Mouse (Mus musculus): ENCODE data around the gene Olfr573-ps1.

The Olfr573-ps1 gene

DNA sequence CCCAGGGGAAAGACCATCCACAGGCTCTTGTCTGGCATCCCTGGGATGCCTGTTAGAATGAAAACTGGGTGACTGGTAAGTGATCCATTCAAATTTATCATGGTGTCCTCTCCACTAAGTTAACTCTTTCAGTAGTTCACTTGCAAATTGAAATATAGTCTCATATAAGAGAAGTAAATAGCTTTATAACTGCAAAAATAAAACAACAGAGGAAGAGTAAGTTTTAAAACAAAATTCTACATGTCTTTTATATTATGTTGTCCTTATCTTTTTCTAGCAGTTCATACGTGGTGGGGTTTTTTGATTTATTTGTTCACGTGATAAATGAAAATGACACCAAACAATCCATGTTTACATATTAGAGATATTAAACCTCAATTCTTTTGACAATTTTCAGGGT is at the start of gene Olfr573-ps1:
Gene Olfr573-ps1 (minus strand): TSS at position 101 of the 400 bp plus-strand sequence.
- in situ Hi-C loops (cut with MboI; ENCODE audit: unreplicated experiment in 2 of 2): no loop called here

DNA sequence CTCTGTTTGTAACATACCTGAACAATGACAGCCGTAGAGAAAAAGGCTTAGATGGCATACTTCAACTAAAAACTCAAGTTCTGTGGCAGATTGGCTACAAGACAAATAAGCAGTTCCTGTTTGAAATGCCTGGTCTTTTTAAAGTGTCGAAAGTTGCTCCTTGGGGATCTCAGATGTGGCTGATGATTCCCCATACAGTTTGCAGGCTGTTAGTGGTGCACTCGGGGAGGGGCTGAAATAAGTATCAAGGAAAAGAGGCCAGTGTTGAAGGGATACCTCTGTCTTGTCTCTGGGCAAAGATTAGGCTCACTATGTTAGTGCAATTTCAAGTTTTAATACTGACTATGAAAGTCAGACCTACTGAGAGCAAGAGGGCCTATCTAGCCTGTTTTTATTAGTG is 46.8 kb upstream of the Olfr573-ps1 start, which contains the start of gene Olfr578:
Gene Olfr578 (minus strand): TSS at position 101 of the 400 bp plus-strand sequence.
- in situ Hi-C loops (cut with MboI; ENCODE audit: unreplicated experiment in 2 of 2): no loop called here

DNA sequence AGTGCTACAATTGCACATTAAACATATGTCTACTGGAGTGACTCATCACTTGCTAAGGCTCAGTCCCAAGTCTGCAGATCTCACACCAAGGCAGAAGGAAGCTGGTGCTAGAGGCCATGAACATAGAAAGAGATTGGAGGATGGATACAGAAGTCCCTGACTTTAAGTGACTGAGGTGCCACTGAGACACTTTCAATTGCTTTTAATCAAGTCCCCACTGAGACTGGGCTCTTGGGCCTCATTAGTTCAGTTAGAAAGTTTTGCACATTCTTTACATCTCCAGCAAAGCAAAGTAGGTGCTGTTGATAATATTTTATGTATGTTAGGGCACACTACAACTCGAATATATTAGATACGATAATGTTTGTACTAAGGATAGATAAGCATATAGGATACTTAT is 33.5 kb upstream of the Olfr573-ps1 start, which contains the start of gene Olfr577:
Gene Olfr577 (minus strand): TSS at position 101 of the 400 bp plus-strand sequence.
- in situ Hi-C loops (cut with MboI; ENCODE audit: unreplicated experiment in 2 of 2): no loop called here

DNA sequence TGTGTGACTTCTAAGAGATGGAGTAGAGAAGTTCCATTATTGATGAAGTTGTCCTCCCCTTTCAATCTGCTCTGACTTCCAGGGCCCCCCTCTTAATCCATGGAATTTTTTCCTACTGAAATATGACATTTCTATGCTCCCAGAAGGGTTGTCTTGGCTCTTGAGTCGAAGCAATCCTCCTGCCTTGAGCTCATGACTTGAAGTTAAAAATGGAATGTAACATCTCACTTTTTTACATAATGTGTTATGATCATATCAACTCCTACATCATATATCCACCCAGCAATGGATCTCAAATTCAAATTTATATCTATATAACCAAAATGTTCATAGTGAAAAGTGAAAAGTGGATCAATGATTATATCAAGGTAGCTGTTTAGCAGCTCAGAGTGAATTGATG is 32.0 kb upstream of the Olfr573-ps1 start:
- in situ Hi-C loops (cut with MboI; ENCODE audit: unreplicated experiment in 2 of 2): no loop called here

DNA sequence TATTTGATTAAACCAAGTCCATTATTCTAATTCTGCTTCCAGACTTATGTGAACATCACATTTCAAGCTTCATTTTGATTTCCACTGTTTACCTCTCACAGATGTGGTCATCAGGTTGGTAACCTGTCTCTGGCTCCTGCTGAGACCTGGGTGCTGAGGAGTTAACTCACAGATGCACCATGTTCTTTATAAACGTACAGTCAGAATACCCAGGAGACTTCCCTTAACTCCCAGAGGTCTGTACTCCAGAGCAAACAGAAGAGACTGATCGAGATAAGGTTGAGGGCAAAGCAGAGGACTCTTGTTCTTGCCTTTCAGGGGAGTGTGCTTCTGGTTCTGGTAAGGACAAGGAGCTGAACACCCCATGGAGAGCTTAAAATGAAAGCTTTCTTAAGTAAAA is 20.0 kb upstream of the Olfr573-ps1 start, which contains the start of gene Olfr576:
Gene Olfr576 (plus strand): TSS at position 301 of the 400 bp plus-strand sequence.
- in situ Hi-C loops (cut with MboI; ENCODE audit: unreplicated experiment in 2 of 2): no loop called here

DNA sequence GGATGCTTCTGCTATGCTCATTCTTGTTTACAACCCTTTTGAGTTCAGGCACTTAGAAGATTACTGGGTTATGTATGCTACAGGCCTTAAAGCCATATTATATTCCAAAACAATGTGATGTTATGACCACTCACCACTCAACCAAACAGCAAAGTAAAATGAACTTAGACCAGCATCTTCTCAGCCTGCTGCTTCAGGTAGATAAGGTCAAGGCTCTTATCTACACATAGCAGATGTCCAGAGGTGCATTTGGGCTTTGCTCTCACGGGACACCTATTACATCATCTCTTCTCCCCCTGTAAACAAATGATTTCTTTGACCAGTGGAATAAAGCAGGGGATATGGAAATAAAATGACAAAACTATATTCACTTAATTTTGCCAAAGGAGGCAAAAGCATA is 16.2 kb upstream of the Olfr573-ps1 start, which contains the start of gene Olfr575:
Gene Olfr575 (minus strand): TSS at position 183 of the 400 bp plus-strand sequence.
- in situ Hi-C loops (cut with MboI; ENCODE audit: unreplicated experiment in 2 of 2): no loop called here

DNA sequence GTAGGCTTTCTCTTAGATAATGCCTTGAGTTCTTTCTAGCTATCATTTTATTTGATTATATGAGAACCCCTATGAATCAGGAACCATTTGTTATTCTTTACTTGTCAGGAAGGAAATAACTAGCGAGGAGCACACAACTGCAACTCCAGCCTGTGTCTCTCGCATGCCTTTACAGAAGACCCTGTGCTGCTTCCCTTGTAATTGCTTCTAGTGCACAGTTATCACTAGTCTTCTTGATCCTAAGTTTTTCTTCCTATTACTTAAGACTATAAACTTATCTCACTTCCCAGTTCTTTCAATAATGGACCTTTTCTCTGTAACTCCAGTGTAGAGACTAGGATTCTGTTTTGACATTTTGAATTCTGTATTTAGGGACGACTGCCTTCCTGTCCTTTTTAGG is 15.8 kb upstream of the Olfr573-ps1 start:
- in situ Hi-C loops (cut with MboI; ENCODE audit: unreplicated experiment in 2 of 2): no loop called here

DNA sequence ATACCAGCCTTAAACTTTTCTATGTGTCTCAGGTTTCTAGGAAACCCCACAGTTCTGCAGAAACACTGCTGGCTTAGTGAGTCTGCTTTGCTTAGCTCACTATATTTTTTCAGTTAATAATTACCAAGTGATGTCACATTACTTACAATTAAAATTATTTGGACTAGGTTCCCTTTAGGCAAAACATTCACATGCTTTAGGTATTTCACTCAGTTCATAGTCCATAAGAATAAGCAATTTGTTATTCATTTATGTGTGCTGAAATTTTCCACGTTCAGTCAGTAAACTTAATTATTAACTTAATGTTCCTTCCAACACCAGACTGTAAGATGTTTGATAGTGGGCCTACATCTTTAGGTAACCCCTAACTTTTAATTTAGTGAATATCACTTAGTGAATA is 8.4 kb upstream of the Olfr573-ps1 start:
- in situ Hi-C loops (cut with MboI; ENCODE audit: unreplicated experiment in 2 of 2): no loop called here

DNA sequence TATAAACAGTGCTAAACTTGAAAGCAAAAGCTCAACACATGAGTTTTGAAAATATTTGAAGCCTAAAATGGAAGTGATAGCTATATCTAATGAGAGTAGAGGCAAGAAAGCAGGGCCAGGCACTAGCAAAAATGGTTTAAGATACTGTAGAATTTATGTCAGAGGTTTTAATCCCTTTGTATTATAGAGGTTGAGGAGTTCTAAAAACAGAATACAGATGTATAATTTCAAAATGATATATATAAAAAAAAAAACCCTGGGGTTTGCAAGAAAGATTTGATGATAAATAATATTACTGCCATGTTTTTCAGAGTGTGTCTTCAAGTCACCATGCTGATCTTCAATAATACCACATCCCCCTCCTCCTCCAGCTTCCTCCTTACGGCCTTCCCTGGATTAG is 5.8 kb upstream of the Olfr573-ps1 start, which contains the start of gene Olfr574:
Gene Olfr574 (plus strand): TSS at position 301 of the 400 bp plus-strand sequence.
- in situ Hi-C loops (cut with MboI; ENCODE audit: unreplicated experiment in 2 of 2): no loop called here

DNA sequence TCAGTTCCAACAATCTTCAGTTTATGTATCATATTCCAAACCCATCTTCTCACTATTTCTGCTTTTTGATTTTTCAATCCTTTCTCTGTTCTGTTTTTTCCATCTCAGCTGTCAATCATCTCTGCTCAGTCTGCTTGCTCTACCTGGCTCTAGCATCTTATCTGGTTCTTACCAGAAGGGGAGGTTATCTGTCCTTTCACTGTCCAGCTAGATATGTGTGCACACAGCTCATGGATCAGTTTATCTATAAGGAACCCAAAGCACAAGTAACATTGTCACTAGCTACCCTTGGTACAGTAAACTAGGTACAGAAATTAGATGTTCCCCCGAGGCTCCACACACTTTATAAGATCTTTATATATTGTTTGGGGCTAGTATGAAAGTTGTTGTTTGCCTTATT is 1.0 kb upstream of the Olfr573-ps1 start:
- in situ Hi-C loops (cut with MboI; ENCODE audit: unreplicated experiment in 2 of 2): no loop called here

DNA sequence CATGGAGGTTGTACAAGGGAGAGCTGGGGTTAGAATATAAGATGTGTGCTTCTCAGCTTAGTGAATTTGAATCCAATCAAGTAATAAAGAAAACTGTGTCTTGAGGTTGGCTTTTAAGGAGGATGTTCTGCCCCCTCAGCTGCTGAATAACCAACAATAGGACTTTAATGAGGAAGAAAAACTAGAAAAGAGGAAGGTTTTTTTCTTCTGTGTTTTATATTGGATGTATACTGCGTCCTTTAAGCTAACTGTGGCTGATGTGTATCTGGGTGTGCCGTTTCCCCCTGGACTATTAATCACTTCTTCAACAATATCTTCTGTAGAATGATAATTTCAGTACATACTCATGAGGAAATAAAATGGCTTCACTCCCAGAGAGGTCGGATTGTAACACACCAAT is 15.3 kb downstream of the Olfr573-ps1 start:
- in situ Hi-C loops (cut with MboI; ENCODE audit: unreplicated experiment in 2 of 2): no loop called here

DNA sequence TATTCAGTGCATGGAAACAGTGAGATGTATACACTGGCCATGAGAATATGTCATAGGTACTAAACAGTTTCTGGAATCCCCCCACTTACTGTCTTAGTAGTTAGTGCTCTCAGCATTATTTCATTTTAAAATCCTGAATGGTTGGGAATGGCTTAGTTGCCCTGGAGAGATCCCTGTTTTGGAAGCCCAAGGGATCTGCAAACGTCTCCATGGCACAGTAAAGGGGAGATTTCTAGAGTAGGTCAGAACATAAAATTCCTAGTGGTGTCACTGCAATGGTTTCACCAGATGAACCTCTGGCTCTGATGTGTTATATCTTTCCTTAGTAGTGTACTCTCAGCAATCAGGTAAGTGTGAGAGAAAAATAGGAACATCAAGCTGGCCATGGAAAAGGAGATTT is 18.3 kb downstream of the Olfr573-ps1 start, which contains the start of gene Olfr572:
Gene Olfr572 (plus strand): TSS at position 301 of the 400 bp plus-strand sequence.
- in situ Hi-C loops (cut with MboI; ENCODE audit: unreplicated experiment in 2 of 2): loop anchor here (5.0 to 25.0 kb wide), 2 partner anchors 407 to 1262 kb away; partner anchors contain the start of gene Clpb (in 1 of the 2)

DNA sequence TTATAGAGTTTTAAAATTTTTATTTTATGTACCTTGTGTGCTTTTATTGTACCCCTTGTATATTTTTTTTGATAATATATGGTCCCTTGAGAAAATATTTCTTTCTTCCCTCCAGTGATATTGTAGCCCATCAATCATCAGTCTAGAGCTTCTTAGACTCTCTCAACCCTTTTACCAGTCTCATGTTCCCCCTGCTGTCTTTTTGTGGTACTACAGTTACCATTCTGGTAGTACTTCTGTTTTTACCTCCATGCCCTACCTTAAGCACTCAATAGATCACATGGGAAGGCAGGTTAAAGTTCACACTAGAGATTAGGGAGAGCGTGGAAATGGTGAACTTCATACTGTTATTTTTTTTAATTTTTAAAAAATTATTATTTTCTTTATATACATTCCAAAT is 22.7 kb downstream of the Olfr573-ps1 start:
- in situ Hi-C loops (cut with MboI; ENCODE audit: unreplicated experiment in 2 of 2): loop anchor here (5.0 to 25.0 kb wide), 3 partner anchors 402 to 1257 kb away; partner anchors contain the start of gene Clpb (in 1 of the 2)

DNA sequence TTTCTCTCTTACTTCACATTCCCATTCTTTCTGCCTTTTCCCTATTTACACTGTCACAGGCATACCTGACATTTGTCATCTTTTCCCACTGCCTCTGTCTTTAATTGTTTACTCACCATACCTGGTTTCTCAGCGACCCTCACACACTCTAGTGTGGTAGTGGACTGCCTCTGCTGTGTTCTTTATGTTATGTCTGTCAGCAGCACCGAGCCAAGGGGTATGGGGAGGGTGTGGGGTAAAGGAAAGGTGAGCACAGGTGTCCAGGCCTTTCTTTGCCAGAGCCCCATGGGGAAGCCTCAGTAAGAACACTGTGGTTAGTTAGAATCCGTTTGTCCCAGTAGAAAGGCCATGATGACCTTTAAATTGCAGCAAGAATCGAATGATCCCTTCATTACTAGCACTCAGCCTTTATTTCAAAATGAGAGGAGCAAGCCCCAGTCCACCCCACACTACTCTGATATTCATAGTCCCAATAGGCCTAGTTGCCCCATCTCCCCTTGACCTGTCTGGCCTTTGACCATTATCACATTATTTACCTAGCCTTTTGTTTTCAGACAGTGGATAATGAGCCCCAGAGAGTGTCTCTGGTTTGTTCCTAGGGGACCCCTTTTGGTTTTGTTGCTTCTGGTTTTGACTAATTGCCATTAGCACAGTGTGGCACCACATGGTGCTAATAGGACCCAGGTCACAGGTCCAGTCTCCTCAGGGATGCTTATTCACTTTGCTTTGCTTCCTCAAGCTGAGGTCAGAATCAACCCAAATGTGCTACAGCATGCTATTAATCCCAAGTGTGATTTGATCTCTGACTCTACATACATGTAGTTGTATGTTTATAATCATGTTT is 25.1 kb downstream of the Olfr573-ps1 start, which contains the start of gene Olfr571:
Gene Olfr571 (minus strand): TSS at position 505 of the 844 bp plus-strand sequence.
- in situ Hi-C loops (cut with MboI; ENCODE audit: unreplicated experiment in 2 of 2): loop anchor here in 1 of 2 experiments (5.0 to 25.0 kb wide), 2 partner anchors 410 to 1255 kb away; partner anchors contain the start of gene Clpb

DNA sequence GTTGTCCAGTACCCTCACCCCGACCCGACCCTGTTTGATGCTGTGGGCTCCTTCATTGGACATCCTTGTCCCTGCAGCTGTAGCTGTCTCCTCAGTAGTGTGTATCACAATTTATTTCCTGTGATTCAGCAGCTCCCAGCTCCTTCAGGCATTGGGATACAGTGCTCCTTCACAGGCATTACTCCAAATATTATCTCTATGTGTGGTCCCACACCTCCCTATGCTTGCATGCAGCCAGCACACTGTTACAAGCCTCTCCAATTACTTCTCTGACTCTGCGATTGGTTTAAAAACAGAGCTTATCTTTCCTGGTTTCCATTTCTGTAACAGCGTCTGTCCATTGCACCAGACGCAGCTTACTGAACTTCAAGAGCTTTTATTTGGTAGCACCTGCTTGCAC is 26.0 kb downstream of the Olfr573-ps1 start:
- in situ Hi-C loops (cut with MboI; ENCODE audit: unreplicated experiment in 2 of 2): loop anchor here in 1 of 2 experiments (5.0 to 25.0 kb wide), 2 partner anchors 409 to 1254 kb away; partner anchors contain the start of gene Clpb

DNA sequence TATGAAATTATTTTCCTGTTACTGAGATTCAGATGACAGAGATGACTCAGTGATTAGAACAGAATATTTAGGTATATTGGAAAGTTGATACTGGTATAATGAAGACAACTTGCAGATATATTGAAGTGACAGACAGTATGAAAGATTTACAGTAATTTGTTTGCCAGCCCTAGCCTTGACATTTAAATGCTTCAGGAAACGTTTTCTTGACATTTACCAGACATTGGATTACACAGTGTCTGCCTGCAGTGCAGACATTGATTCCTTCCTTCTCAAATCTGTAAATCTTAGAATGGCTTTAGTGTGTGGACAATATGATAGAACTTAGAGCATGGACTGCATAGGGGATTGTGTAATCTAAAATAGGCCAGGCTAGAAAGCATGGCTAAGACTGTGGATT is 27.1 kb downstream of the Olfr573-ps1 start:
- in situ Hi-C loops (cut with MboI; ENCODE audit: unreplicated experiment in 2 of 2): loop anchor here in 1 of 2 experiments (5.0 to 25.0 kb wide), 2 partner anchors 408 to 1253 kb away; partner anchors contain the start of gene Clpb
